Mouse (Mus musculus): ENCODE results near the gene Ptp4a2.
"Not testable (repeated sequence)": the region's sequence is repeated elsewhere in the genome, so short reads cannot be mapped to it uniquely, and the experiment has no call there.

Gene Ptp4a2

GRCm38 (mm10) chr4:129884041-129884930 is 73.3 kb downstream of the Ptp4a2 start:
- no peak for DNase-seq (ENCODE audit: low spot score)

DNA sequence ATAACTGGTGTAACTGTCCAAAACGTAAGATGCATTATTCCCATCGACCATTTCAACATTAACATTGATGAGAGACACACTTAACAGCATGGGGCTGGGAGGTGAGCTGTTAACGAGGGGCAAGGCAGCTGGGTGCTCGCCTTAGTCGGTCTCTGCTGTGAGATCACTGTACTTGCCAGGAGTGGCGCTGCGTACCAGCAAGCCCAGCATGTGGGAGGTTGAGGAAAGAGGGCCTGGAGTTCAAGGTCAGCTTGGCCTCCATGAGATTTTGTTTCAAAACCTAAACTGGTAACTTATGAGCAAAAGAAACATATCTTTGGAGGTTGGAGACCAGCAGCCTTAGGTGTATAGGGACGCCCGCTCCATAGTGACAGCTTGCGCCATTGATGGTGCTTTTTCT is 78.6 kb downstream of the Ptp4a2 start:
- no peak for DNase-seq (ENCODE audit: low spot score)

DNA sequence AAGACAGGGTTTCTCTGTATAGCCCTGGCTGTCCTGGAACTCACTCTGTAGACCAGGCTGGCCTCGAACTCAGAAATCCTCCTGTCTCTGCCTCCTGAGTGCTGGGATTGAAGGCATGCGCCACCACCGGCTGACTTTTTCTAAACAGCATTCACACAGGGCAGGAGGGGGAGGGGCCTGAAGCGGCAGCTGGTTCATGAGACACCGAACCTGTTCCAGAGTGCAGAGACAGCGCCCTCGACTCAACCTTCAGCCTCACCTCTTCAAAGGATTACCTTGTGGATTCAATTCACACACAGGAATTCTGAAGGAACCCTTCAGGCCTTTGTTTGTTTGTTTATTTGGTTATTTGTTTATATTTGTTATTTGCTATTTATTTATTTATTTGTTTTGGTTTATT is 79.1 kb downstream of the Ptp4a2 start:
- no peak for DNase-seq (ENCODE audit: low spot score)

DNA sequence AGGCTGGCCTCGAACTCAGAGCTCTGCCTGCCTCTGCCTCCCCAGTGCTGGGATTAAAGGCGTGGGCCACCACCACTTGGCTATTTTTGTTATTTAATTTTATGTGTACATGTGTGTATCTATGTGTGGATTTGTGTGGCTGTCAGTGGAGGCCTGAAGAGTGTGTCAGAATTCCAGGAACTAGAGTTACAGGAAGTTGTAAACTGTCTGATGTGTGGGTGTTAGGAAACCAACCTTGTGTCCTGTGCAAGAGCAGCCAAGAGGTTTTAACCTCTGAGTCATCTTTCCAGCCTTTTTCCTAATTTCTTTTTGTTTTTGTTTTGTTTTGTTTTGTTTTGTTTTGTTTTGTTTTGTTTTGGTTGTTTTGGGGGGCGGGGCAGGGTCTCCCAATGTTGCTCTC is 83.8 kb downstream of the Ptp4a2 start:
- no peak for DNase-seq (ENCODE audit: low spot score)

DNA sequence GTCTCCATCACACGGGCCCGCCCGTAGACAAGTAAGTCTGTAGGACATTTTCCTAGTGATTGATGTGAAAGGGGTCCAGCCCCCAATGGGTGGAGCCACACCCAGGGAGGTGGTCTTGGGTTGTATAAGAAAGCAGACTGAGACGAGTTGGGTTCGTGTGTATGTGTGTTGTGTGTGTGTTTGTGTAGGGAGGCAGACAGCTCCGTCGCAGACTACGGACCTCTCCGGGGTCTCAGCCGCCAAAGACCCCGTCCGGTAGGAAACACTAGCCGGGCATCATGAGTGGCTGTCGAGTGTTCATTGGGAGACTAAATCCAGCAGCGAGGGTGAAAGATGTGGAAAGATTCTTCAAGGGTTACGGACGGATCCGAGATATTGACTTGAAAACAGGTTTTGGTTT is 87.8 kb downstream of the Ptp4a2 start:
- DNase-seq (ENCODE audit: low spot score), result not testable (repeated sequence)
